Mouse (Mus musculus) left cerebral cortex, postnatal 4 days (tissue): ENCODE measurements around the gene Cybrd1. TPM values are rescaled to one million over a fixed set of nuclear protein-coding genes. Genes with fewer than 3 reads are reported as not detected.

Source experiments
- DNase-seq: peaks from one replicate; pipeline ENCODE4 v3.0.0-alpha.2; 2022
- intact Hi-C: fragments of 180-260 bp; cut with DNase I; formaldehyde crosslinking; loops from one replicate; pipeline ENCODE4 v1.15.1; 2025
- total RNA-seq, 2 experiments: library from RNA; stranded (reverse); gene quantifications; 2 replicates each; pipeline ENCODE4 v1.2.3; 2021

Gene Cybrd1
- total RNA-seq, result 1 to 10 TPM; 5.4 to 7.6 TPM

GRCm38 (mm10) chr2:71117797-71118708 is at the start of gene Cybrd1:
TSS of gene Cybrd1 (plus strand) at chr2:71117923.
- peak; percentile 80 for DNase-seq
- intact Hi-C loops, result no loop called here

GRCm38 (mm10) chr2:71071601-71072000 is 46.1 kb upstream of the Cybrd1 start:
- no peak for DNase-seq
- intact Hi-C loops, result no loop called here

GRCm38 (mm10) chr2:71073330-71073729 is 44.4 kb upstream of the Cybrd1 start:
- DNase-seq, result no peak
- intact Hi-C loops, result no loop called here

GRCm38 (mm10) chr2:71073828-71074227 is 43.9 kb upstream of the Cybrd1 start:
- intact Hi-C loops, result no loop called here
- no peak for DNase-seq

GRCm38 (mm10) chr2:71082416-71082815 is 35.3 kb upstream of the Cybrd1 start:
- intact Hi-C loops, result no loop called here
- DNase-seq, result no peak

GRCm38 (mm10) chr2:71083454-71084193 is 34.1 kb upstream of the Cybrd1 start:
- intact Hi-C loops, result no loop called here
- DNase-seq, result no peak

- DNase-seq, result no peak
- intact Hi-C loops, result no loop called here
Measured at GRCm38 (mm10) chr2:71089766-71090165, 28.0 kb upstream of the Cybrd1 start.

GRCm38 (mm10) chr2:71090660-71091445 is 26.9 kb upstream of the Cybrd1 start:
- DNase-seq, result no peak
- intact Hi-C loops, result no loop called here

GRCm38 (mm10) chr2:71096170-71096569 is 21.6 kb upstream of the Cybrd1 start:
- intact Hi-C loops, result no loop called here

GRCm38 (mm10) chr2:71102621-71103291 is 15.0 kb upstream of the Cybrd1 start:
- intact Hi-C loops, result no loop called here
- DNase-seq, result no peak

More at GRCm38 (mm10) chr2:71096170-71096569, 21.6 kb upstream of the Cybrd1 start:
- no peak for DNase-seq

GRCm38 (mm10) chr2:71103292-71103680 is 14.4 kb upstream of the Cybrd1 start:
- intact Hi-C loops, result no loop called here
- no peak for DNase-seq

- DNase-seq, result no peak
- intact Hi-C loops, result no loop called here
Measured at GRCm38 (mm10) chr2:71104696-71105095, 13.0 kb upstream of the Cybrd1 start.

GRCm38 (mm10) chr2:71105469-71106215 is 12.1 kb upstream of the Cybrd1 start:
- DNase-seq, result no peak
- intact Hi-C loops, result no loop called here

- no peak for DNase-seq
- intact Hi-C loops, result no loop called here
Measured at GRCm38 (mm10) chr2:71107225-71107624, 10.5 kb upstream of the Cybrd1 start.

GRCm38 (mm10) chr2:71108541-71108940 is 9.2 kb upstream of the Cybrd1 start:
- no peak for DNase-seq
- intact Hi-C loops, result no loop called here

- no peak for DNase-seq
- intact Hi-C loops, result no loop called here
Measured at GRCm38 (mm10) chr2:71113489-71114171, 4.1 kb upstream of the Cybrd1 start.

- DNase-seq, result no peak
- intact Hi-C loops, result no loop called here
Measured at GRCm38 (mm10) chr2:71116151-71116550, 1.6 kb upstream of the Cybrd1 start.

- DNase-seq, result no peak
- intact Hi-C loops, result no loop called here
Measured at GRCm38 (mm10) chr2:71120844-71121243, 3.1 kb downstream of the Cybrd1 start.

GRCm38 (mm10) chr2:71121406-71121805 is 3.7 kb downstream of the Cybrd1 start:
- DNase-seq, result no peak
- intact Hi-C loops, result no loop called here
